In genomic region chr19:32019722-32020121, GRCm38 (mm10) we compare ENCODE assay signal across 17 mouse cellular contexts.
DNase-seq lines count a peak whose midpoint lies in the region; ATAC-seq and TF ChIP-seq lines count a peak whose summit lies in the region.
"Had no signal": no experiment of that assay in that cellular context is flagged by ENCODE, and none has a peak within 500 bp of the region (broad histone marks: within the 10 kb centered on the region; RNA-seq: fewer than 3 reads in every experiment).

No protein-coding gene starts in this region.

- intact Hi-C loops in heart, adult 2 months (cut with DNase I), result no loop called here

- peaks cover 3% of the 10 kb centered on the region; the same call in 1 of the 2 replicates for H3K36me3 ChIP-seq in heart, embryonic 15.5 days
- H3K36me3 ChIP-seq in heart, adult 2 months (ENCODE audit: control insufficient read depth, insufficient read depth, low read length), result no peaks in the 10 kb centered on the region
- H3K36me3 ChIP-seq in midbrain, embryonic 14.5 days (ENCODE audit: control insufficient read depth, insufficient read depth, low read length), result no peaks in the 10 kb centered on the region
- H3K36me3 ChIP-seq in midbrain, embryonic 11.5 days (ENCODE audit: control insufficient read depth, insufficient read depth, low read length), result no peaks in the 10 kb centered on the region
- H3K36me3 ChIP-seq: liver, embryonic 15.5 days; midbrain, embryonic 13.5 days; neural tube, embryonic 15.5 days had no signal

- ATAC-seq in heart, embryonic 15.5 days (replicated peaks; ENCODE audit: insufficient number of reproducible peaks, insufficient read depth, low FRiP score, low read depth), result peak; percentile 39; the same call in 1 of the 2 replicates
- no peak for ATAC-seq in midbrain, embryonic 14.5 days (ENCODE audit: low FRiP score, low TSS enrichment)
- ATAC-seq in midbrain, embryonic 11.5 days (ENCODE audit: low FRiP score), result no peak
- ATAC-seq: lung, postnatal 0 days; midbrain, embryonic 13.5 days had no signal

- WGBS in heart, embryonic 15.5 days, result 21% methylated on average over 8 of the region's 8 CpGs
- WGBS in heart, adult 2 months, result 76% methylated on average over 8 of the region's 8 CpGs
- 55% methylated on average over 8 of the region's 8 CpGs for WGBS in midbrain, embryonic 14.5 days
- 71% methylated on average over 8 of the region's 8 CpGs for WGBS in midbrain, embryonic 11.5 days

- H3K4me3 ChIP-seq in heart, embryonic 15.5 days, result no peak overlapping the region
- H3K4me3 ChIP-seq in heart, adult 2 months, result no peak overlapping the region
- H3K4me3 ChIP-seq in midbrain, embryonic 14.5 days (replicated peaks; ENCODE audit: low read depth, low read length), result no peak overlapping the region
- no peak overlapping the region for H3K4me3 ChIP-seq in midbrain, embryonic 11.5 days (ENCODE audit: low read depth, low read length)
- H3K4me3 ChIP-seq: limb, embryonic 15.5 days; liver, embryonic 15.5 days; midbrain, embryonic 13.5 days; neural tube, embryonic 15.5 days had no signal

- no peaks in the 10 kb centered on the region for H3K27me3 ChIP-seq in heart, embryonic 15.5 days
- H3K27me3 ChIP-seq in heart, adult 2 months (ENCODE audit: control insufficient read depth, insufficient read depth, low read length), result no peaks in the 10 kb centered on the region
- H3K27me3 ChIP-seq in midbrain, embryonic 14.5 days (ENCODE audit: control insufficient read depth, insufficient read depth, low read length), result no peaks in the 10 kb centered on the region
- no peaks in the 10 kb centered on the region for H3K27me3 ChIP-seq in midbrain, embryonic 11.5 days (ENCODE audit: control insufficient read depth, insufficient read depth, low read length)
- H3K27me3 ChIP-seq: limb, embryonic 15.5 days; liver, embryonic 15.5 days; midbrain, embryonic 13.5 days; neural tube, embryonic 15.5 days had no signal

- H3K9ac ChIP-seq in heart, embryonic 15.5 days, result no peak overlapping the region
- no peak overlapping the region for H3K9ac ChIP-seq in heart, adult 2 months (ENCODE audit: low read depth, low read length)
- H3K9ac ChIP-seq in midbrain, embryonic 14.5 days (replicated peaks; ENCODE audit: low read length), result no peak overlapping the region
- no peak overlapping the region for H3K9ac ChIP-seq in midbrain, embryonic 11.5 days (ENCODE audit: low read length)
- H3K9ac ChIP-seq: limb, embryonic 15.5 days; liver, embryonic 15.5 days; midbrain, embryonic 13.5 days; neural tube, embryonic 15.5 days had no signal

- peak overlapping the region; percentile 20; the same call in 1 of the 2 replicates for H3K27ac ChIP-seq in heart, embryonic 15.5 days
- H3K27ac ChIP-seq in heart, adult 2 months, result no peak overlapping the region
- no peak overlapping the region for H3K27ac ChIP-seq in midbrain, embryonic 14.5 days (replicated peaks; ENCODE audit: low read depth, low read length)
- H3K27ac ChIP-seq in midbrain, embryonic 11.5 days (ENCODE audit: low read depth, low read length), result no peak overlapping the region
- H3K27ac ChIP-seq: limb, embryonic 15.5 days; liver, embryonic 15.5 days; midbrain, embryonic 13.5 days; neural tube, embryonic 15.5 days had no signal

- DNase-seq in heart, adult 2 months, result no peak
- peak; percentile 4 for DNase-seq in midbrain, embryonic 14.5 days
- DNase-seq in midbrain, embryonic 11.5 days (ENCODE audit: low spot score, missing footprints), result no peak
- peak; percentile 36 for DNase-seq in embryo, embryonic 11 days
- no peak for DNase-seq in kidney, postnatal 4 days
- no peak for DNase-seq in cerebellum, postnatal 4 days (ENCODE audit: low spot score in 2 of 2)
- DNase-seq: adrenal gland, adult 8-10 months; cerebellum, adult 9-10 months; kidney, adult 2 months; kidney, postnatal 10 days; right cerebral cortex, postnatal 25 days had no signal

- no peak for TF ChIP-seq POLR2A in heart, adult 2 months (IDR thresholded peaks at IDR 0.05; ENCODE audit: insufficient read depth, low read depth, low read length)

- H3K9me3 ChIP-seq in heart, embryonic 15.5 days (replicated peaks), result no peaks in the 10 kb centered on the region
- H3K9me3 ChIP-seq in midbrain, embryonic 14.5 days (ENCODE audit: control insufficient read depth, low read length), result no peaks in the 10 kb centered on the region
- no peaks in the 10 kb centered on the region for H3K9me3 ChIP-seq in midbrain, embryonic 11.5 days (ENCODE audit: control insufficient read depth, low read length)
- H3K9me3 ChIP-seq: limb, embryonic 15.5 days; liver, embryonic 15.5 days; midbrain, embryonic 13.5 days; neural tube, embryonic 15.5 days had no signal

- H3K4me2 ChIP-seq in heart, embryonic 15.5 days, result no peak overlapping the region
- H3K4me2 ChIP-seq in midbrain, embryonic 14.5 days (ENCODE audit: low read length), result no peak overlapping the region
- H3K4me2 ChIP-seq in midbrain, embryonic 11.5 days, result no peak overlapping the region
- H3K4me2 ChIP-seq: limb, embryonic 15.5 days; liver, embryonic 15.5 days; midbrain, embryonic 13.5 days; neural tube, embryonic 15.5 days had no signal

- no peak for TF ChIP-seq CTCF in heart, adult 2 months (IDR thresholded peaks at IDR 0.05)

- H3K79me2 ChIP-seq in heart, adult 2 months (replicated peaks; ENCODE audit: control insufficient read depth, insufficient read depth, low read length), result no peaks in the 10 kb centered on the region

- no peak for TF ChIP-seq EP300 in heart, adult 2 months (IDR thresholded peaks at IDR 0.05; ENCODE audit: insufficient read depth, low read depth, low read length)

- peaks cover 21% of the 10 kb centered on the region for H3K4me1 ChIP-seq in heart, embryonic 15.5 days (replicated peaks)
- H3K4me1 ChIP-seq in heart, adult 2 months (ENCODE audit: control insufficient read depth, insufficient read depth, low read length), result no peaks in the 10 kb centered on the region
- no peaks in the 10 kb centered on the region for H3K4me1 ChIP-seq in midbrain, embryonic 14.5 days (ENCODE audit: control insufficient read depth, insufficient read depth, low read length)
- no peaks in the 10 kb centered on the region for H3K4me1 ChIP-seq in midbrain, embryonic 11.5 days (ENCODE audit: control insufficient read depth, insufficient read depth, low read length)
- H3K4me1 ChIP-seq: liver, embryonic 15.5 days; midbrain, embryonic 13.5 days had no signal

Comparison
In these comparisons a context has a peak if more than half of its experiments do, and no peak if none do; other contexts are left out.
1. DNase-seq: peak in midbrain, embryonic 14.5 days (single experiment) and embryo, embryonic 11 days (single experiment); none in heart, adult 2 months (0 of 2), midbrain, embryonic 11.5 days (single experiment), kidney, postnatal 4 days (0 of 2) and cerebellum, postnatal 4 days (0 of 2).